In genomic region chr17:28329503-28330231, GRCm38 (mm10) we compare ENCODE assay signal across 9 mouse cellular contexts. TPM values are rescaled to one million over a fixed set of nuclear protein-coding genes. Genes with fewer than 3 reads are reported as not detected.
DNase-seq lines count a peak whose midpoint lies in the region; ATAC-seq lines count a peak whose summit lies in the region.
"Had no signal": no experiment of that assay in that cellular context is flagged by ENCODE, and none has a peak within 500 bp of the region (broad histone marks: within the 10 kb centered on the region; RNA-seq: fewer than 3 reads in every experiment).

No protein-coding gene starts in this region.

- no peaks in the 10 kb centered on the region for H3K27me3 ChIP-seq in forebrain, embryonic 10.5 days (ENCODE audit: poor library complexity, severe bottlenecking)
- peaks cover 11% of the 10 kb centered on the region for H3K27me3 ChIP-seq in liver, embryonic 12.5 days (replicated peaks)
- H3K27me3 ChIP-seq: Patski had no signal

- H3K27ac ChIP-seq in forebrain, embryonic 10.5 days = peak overlapping the region; percentile 99
- peak overlapping the region; percentile 96 for H3K27ac ChIP-seq in liver, embryonic 12.5 days

- 10% methylated on average over 4 of the region's 4 CpGs for WGBS in forebrain, embryonic 10.5 days
- WGBS in liver, embryonic 12.5 days (ENCODE audit: insufficient replicate concordance) = 3% methylated on average over 4 of the region's 4 CpGs

- H3K9ac ChIP-seq in liver, embryonic 12.5 days = peak overlapping the region; percentile 97

- peak; percentile 28 for DNase-seq in embryo, embryonic 10.5 days (ENCODE audit: low spot score)
- DNase-seq in embryo, embryonic 9.5 days (ENCODE audit: extremely low spot score) = no peak
- DNase-seq in 3T3-L1 (ENCODE audit: low read depth, low spot score) = peak; percentile 49
- DNase-seq in forebrain, embryonic 10.5 days (ENCODE audit: extremely low spot score, low spot score) = peak; percentile 39
- no peak for DNase-seq in urinary bladder, postnatal 14 days (ENCODE audit: low spot score)
- DNase-seq in adrenal gland, postnatal 36 days = no peak
- no peak for DNase-seq in gastrocnemius, adult 18-20 months (ENCODE audit: low spot score)

- H3K36me3 ChIP-seq in forebrain, embryonic 10.5 days (replicated peaks) = peaks cover 77% of the 10 kb centered on the region
- peaks cover 65% of the 10 kb centered on the region for H3K36me3 ChIP-seq in liver, embryonic 12.5 days

- peaks cover 2% of the 10 kb centered on the region; the same call in 1 of the 2 replicates for H3K9me3 ChIP-seq in forebrain, embryonic 10.5 days
- 0 out of 2 replicates have a peak, but pooled peaks cover 2% of the 10 kb centered on the region for H3K9me3 ChIP-seq in liver, embryonic 12.5 days (replicated peaks)

- H3K4me3 ChIP-seq in forebrain, embryonic 10.5 days = peak overlapping the region; percentile 99
- H3K4me3 ChIP-seq in liver, embryonic 12.5 days = peak overlapping the region; percentile 82

- ATAC-seq in liver, embryonic 12.5 days = no peak
- ATAC-seq: Patski had no signal

- H3K4me2 ChIP-seq in liver, embryonic 12.5 days = peak overlapping the region; percentile 85

- peaks cover 74% of the 10 kb centered on the region for H3K4me1 ChIP-seq in forebrain, embryonic 10.5 days
- H3K4me1 ChIP-seq in liver, embryonic 12.5 days = peaks cover 52% of the 10 kb centered on the region

RNA-seq across cellular contexts. Expression of gene Rpl10a, which starts 1.4 kb away (rescaled TPM):
- 511 and 540 TPM in 2 replicates for polyA plus RNA-seq in forebrain, embryonic 10.5 days (2016; fragmentation: Nextera tagmentation; extraction: Ambion mirVana)
- 472 and 487 TPM in 2 replicates for polyA plus RNA-seq in liver, embryonic 12.5 days (2016; fragmentation: Nextera tagmentation; extraction: Ambion mirVana)
- 100 to 1,000 TPM; 847 to 904 TPM for total RNA-seq in adrenal gland, postnatal 36 days (2021)
- 100 to 1,000 TPM; 418 to 419 TPM for total RNA-seq in gastrocnemius, adult 18-20 months (2021)

RNA-seq across cellular contexts. Expression of gene Fance, which starts 16.3 kb away (rescaled TPM):
- 31.6 and 32.5 TPM in 2 replicates for polyA plus RNA-seq in forebrain, embryonic 10.5 days (2016; fragmentation: Nextera tagmentation; extraction: Ambion mirVana)
- polyA plus RNA-seq in liver, embryonic 12.5 days (2016; fragmentation: Nextera tagmentation; extraction: Ambion mirVana) = 18.8 and 22.1 TPM in 2 replicates
- 10 to 100 TPM; 23.5 to 23.7 TPM for total RNA-seq in adrenal gland, postnatal 36 days (2021)
- 10 to 100 TPM; 10.3 to 11.2 TPM for total RNA-seq in gastrocnemius, adult 18-20 months (2021)

RNA-seq across cellular contexts. Expression of gene Tead3, which starts 20.9 kb away (rescaled TPM):
- polyA plus RNA-seq in forebrain, embryonic 10.5 days (2016; fragmentation: Nextera tagmentation; extraction: Ambion mirVana) = 5.2 and 5.5 TPM in 2 replicates
- polyA plus RNA-seq in liver, embryonic 12.5 days (2016; fragmentation: Nextera tagmentation; extraction: Ambion mirVana) = 1.9 and 2.0 TPM in 2 replicates
- 10 to 100 TPM; 10.0 to 10.1 TPM for total RNA-seq in adrenal gland, postnatal 36 days (2021)
- total RNA-seq in gastrocnemius, adult 18-20 months (2021) = 1 to 10 TPM; 5.3 to 6.9 TPM

RNA-seq across cellular contexts. Expression of gene Tulp1, which starts 35.4 kb away (rescaled TPM):
- polyA plus RNA-seq in forebrain, embryonic 10.5 days (2016; fragmentation: Nextera tagmentation; extraction: Ambion mirVana) = 3.5 and 3.8 TPM in 2 replicates
- 1.4 and 1.6 TPM in 2 replicates for polyA plus RNA-seq in liver, embryonic 12.5 days (2016; fragmentation: Nextera tagmentation; extraction: Ambion mirVana)
- total RNA-seq in adrenal gland, postnatal 36 days (2021) = under 1 TPM in 1 of 2 experiments, not detected in 1; 0.43 TPM
- total RNA-seq in gastrocnemius, adult 18-20 months (2021) = not detected
- polyA plus RNA-seq: Patski had no signal

Comparison
In these comparisons a context has a peak if more than half of its experiments do, and no peak if none do; other contexts are left out.
1. DNase-seq: peak in embryo, embryonic 10.5 days (single experiment), 3T3-L1 (single experiment) and forebrain, embryonic 10.5 days (single experiment); none in embryo, embryonic 9.5 days (single experiment), urinary bladder, postnatal 14 days (single experiment), adrenal gland, postnatal 36 days (0 of 2) and gastrocnemius, adult 18-20 months (single experiment).